Mouse (Mus musculus): Measurements from ENCODE around the gene Dstn. TPM values are rescaled to one million over a fixed set of nuclear protein-coding genes. Genes with fewer than 3 reads are reported as not detected.
A peak's percentile ranks its signal among the peaks of the same experiment; 100 is the strongest.

The Dstn gene
- total and polyA plus RNA-seq, 2 experiments from 2014 or later = 627 to 913 TPM

DNA sequence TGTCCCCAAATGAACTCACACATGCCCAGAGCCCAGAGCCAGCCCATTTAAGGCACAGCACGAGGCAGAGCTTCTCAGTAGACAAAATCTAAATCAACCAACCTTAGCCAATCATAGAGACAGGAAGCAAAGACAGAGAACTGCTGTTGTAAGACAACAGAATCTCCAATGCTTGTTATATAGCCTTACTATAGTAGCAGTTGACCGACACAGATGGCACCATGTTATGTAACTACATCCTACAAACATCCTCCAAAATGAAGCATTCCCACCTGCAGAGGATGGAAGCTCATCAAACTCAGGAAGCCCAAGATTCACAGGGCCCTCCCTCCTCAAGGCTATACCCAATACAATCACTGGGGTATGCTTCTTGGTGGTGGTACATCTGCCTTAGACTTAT lies 72.4 kb downstream of the Dstn start:
- Histone ChIP-seq H3K9ac (replicated peaks; ENCODE audit: low read depth, low read length) (no peak overlapping the region), H3K9me3 (replicated peaks; ENCODE audit: control insufficient read depth, low read length) (no peaks in the 10 kb centered on the region), H3K4me2 (ENCODE audit: low read depth, low read length) (no peak overlapping the region), H3K27me3 (ENCODE audit: control insufficient read depth, insufficient read depth, low read length) (no peaks in the 10 kb centered on the region), H3K36me3 (replicated peaks; ENCODE audit: control insufficient read depth, insufficient read depth, low read length) (peaks cover 21% of the 10 kb centered on the region), H3K27ac (ENCODE audit: low read depth) (no peak overlapping the region), H3K4me3 (ENCODE audit: low read depth, low read length) (no peak overlapping the region), H3K4me1 (ENCODE audit: control insufficient read depth, insufficient read depth) (peaks cover 23% of the 10 kb centered on the region)
- ATAC-seq (ENCODE audit: insufficient read depth, low read depth) (0 out of 2 replicates have a peak, but pooled peaks have one; percentile 30), DNase-seq (ENCODE audit: low spot score) (no peak)
- no peak for TF ChIP-seq EP300 (IDR thresholded peaks at IDR 0.05; ENCODE audit: low read depth)
- no peak for TF ChIP-seq CTCF (IDR thresholded peaks at IDR 0.05; ENCODE audit: low read depth)
- WGBS = 61% methylated on average over 2 of the region's 2 CpGs

DNA sequence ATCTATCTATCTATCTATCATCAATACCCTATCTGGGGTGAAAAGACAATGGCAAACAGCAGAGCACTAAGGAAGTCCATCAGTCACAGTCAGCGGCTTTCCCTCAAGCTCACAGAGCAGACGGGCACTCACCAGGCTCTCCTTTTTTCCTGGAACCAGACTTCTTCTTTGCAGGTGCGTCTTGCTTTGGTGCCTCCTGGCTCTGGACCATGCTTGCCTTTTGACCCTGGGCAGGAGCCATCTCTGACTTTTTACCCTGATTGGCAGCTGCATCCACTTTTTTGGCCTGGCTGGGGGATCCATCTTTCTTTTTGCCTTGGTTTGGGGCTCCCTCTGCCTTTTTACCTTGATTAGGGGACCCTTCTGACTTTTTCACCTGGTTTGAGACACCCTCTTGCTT lies 72.9 kb downstream of the Dstn start:
- Histone ChIP-seq H3K4me1 (ENCODE audit: control insufficient read depth, insufficient read depth) (peaks cover 28% of the 10 kb centered on the region), H3K27ac (ENCODE audit: low read depth) (no peak overlapping the region), H3K4me2 (ENCODE audit: low read depth, low read length) (no peak overlapping the region), H3K4me3 (ENCODE audit: low read depth, low read length) (no peak overlapping the region), H3K27me3 (ENCODE audit: control insufficient read depth, insufficient read depth, low read length) (no peaks in the 10 kb centered on the region), H3K9me3 (replicated peaks; ENCODE audit: control insufficient read depth, low read length) (no peaks in the 10 kb centered on the region), H3K36me3 (replicated peaks; ENCODE audit: control insufficient read depth, insufficient read depth, low read length) (peaks cover 21% of the 10 kb centered on the region), H3K9ac (replicated peaks; ENCODE audit: low read depth, low read length) (no peak overlapping the region)
- WGBS = 94% methylated on average over 3 of the region's 3 CpGs
- no peak for TF ChIP-seq CTCF (IDR thresholded peaks at IDR 0.05; ENCODE audit: low read depth)
- TF ChIP-seq EP300 (IDR thresholded peaks at IDR 0.05; ENCODE audit: low read depth) = no peak
- ATAC-seq (ENCODE audit: insufficient read depth, low read depth) (no peak), DNase-seq (ENCODE audit: low spot score) (no peak)

- Histone ChIP-seq H3K9ac (replicated peaks; ENCODE audit: low read depth, low read length) (no peak overlapping the region), H3K4me1 (ENCODE audit: control insufficient read depth, insufficient read depth) (peaks cover 35% of the 10 kb centered on the region)
- DNase-seq (ENCODE audit: low spot score) = no peak
Measured at GRCm38 (mm10) chr2:143990997-143991396, 75.9 kb downstream of the Dstn start.

GRCm38 (mm10) chr2:143991964-143992672 lies 77.0 kb downstream of the Dstn start:
- peaks cover 35% of the 10 kb centered on the region for H3K4me1 ChIP-seq (ENCODE audit: control insufficient read depth, insufficient read depth)
- H3K4me3 ChIP-seq (ENCODE audit: low read depth, low read length) = no peak overlapping the region
- no peak overlapping the region for H3K4me2 ChIP-seq (ENCODE audit: low read depth, low read length)
- peak; percentile 51; the same call in 1 of the 2 replicates for ATAC-seq (ENCODE audit: insufficient read depth, low read depth)
- WGBS = 71% methylated on average over 7 of the region's 7 CpGs
- no peaks in the 10 kb centered on the region for H3K36me3 ChIP-seq (replicated peaks; ENCODE audit: control insufficient read depth, insufficient read depth, low read length)
- H3K27me3 ChIP-seq (ENCODE audit: control insufficient read depth, insufficient read depth, low read length) = no peaks in the 10 kb centered on the region
- no peak for TF ChIP-seq EP300 (IDR thresholded peaks at IDR 0.05; ENCODE audit: low read depth)
- TF ChIP-seq CTCF (IDR thresholded peaks at IDR 0.05; ENCODE audit: low read depth) = no peak
- H3K27ac ChIP-seq (ENCODE audit: low read depth) = peak overlapping the region; percentile 13
- H3K9me3 ChIP-seq (replicated peaks; ENCODE audit: control insufficient read depth, low read length) = no peaks in the 10 kb centered on the region
- no peak overlapping the region for H3K9ac ChIP-seq (replicated peaks; ENCODE audit: low read depth, low read length)
- no peak for DNase-seq (ENCODE audit: low spot score)

More at GRCm38 (mm10) chr2:143990997-143991396, 75.9 kb downstream of the Dstn start:
- H3K27me3 ChIP-seq (ENCODE audit: control insufficient read depth, insufficient read depth, low read length) = no peaks in the 10 kb centered on the region
- no peaks in the 10 kb centered on the region for H3K9me3 ChIP-seq (replicated peaks; ENCODE audit: control insufficient read depth, low read length)
- no peak overlapping the region for H3K4me3 ChIP-seq (ENCODE audit: low read depth, low read length)
- ATAC-seq (ENCODE audit: insufficient read depth, low read depth) = no peak
- whole genome bisulfite sequencing = 17% methylated on average over 1 of the region's 1 CpGs
- no peak overlapping the region for H3K27ac ChIP-seq (ENCODE audit: low read depth)
- no peak overlapping the region for H3K4me2 ChIP-seq (ENCODE audit: low read depth, low read length)
- no peak for TF ChIP-seq CTCF (IDR thresholded peaks at IDR 0.05; ENCODE audit: low read depth)
- no peak for TF ChIP-seq EP300 (IDR thresholded peaks at IDR 0.05; ENCODE audit: low read depth)
- H3K36me3 ChIP-seq (replicated peaks; ENCODE audit: control insufficient read depth, insufficient read depth, low read length) = no peaks in the 10 kb centered on the region; the same call in 1 of the 2 replicates

Other genes starting within 250 kb of the Dstn start
- gene Bfsp1, start 52.1 kb upstream of the Dstn start, total RNA-seq (2014; rRNA removed; ENCODE audit: low replicate concordance) = 0.23 and 0.70 TPM in 2 replicates
- gene Bfsp1, start 52.1 kb upstream of the Dstn start, polyA plus RNA-seq (2015; fragmentation: Nextera tagmentation; extraction: Ambion mirVana) = 1.1 and 1.3 TPM in 2 replicates
- gene Rrbp1, start 95.9 kb downstream of the Dstn start, total RNA-seq (2014; rRNA removed; ENCODE audit: low replicate concordance) = 29.5 and 53.0 TPM in 2 replicates
- 47.5 and 49.3 TPM in 2 replicates for gene Rrbp1, start 95.9 kb downstream of the Dstn start, polyA plus RNA-seq (2015; fragmentation: Nextera tagmentation; extraction: Ambion mirVana)
- gene Banf2, start 117.7 kb downstream of the Dstn start, total RNA-seq (2014; rRNA removed; ENCODE audit: low replicate concordance) = not detected in 2 replicates
- gene Banf2, start 117.7 kb downstream of the Dstn start, polyA plus RNA-seq (2015; fragmentation: Nextera tagmentation; extraction: Ambion mirVana) = not detected in 2 replicates